Mouse (Mus musculus): ENCODE measurements at regions not wholly inside any gene's neighbourhood (a gene's known extent, or its start where the extent isn't known, plus 50 kb on each side); places are given as distances from the start of the nearest gene placed in this dataset.

- WGBS: 90% methylated on average over 8 of the region's 8 CpGs
- ATAC-seq (ENCODE audit: insufficient number of reproducible peaks, insufficient read depth, low FRiP score, low TSS enrichment): no peak
- Histone ChIP-seq H3K9me3 (no peaks in the 10 kb centered on the region), H3K36me3 (no peaks in the 10 kb centered on the region), H3K27me3 (no peaks in the 10 kb centered on the region), H3K27ac (no peak overlapping the region), H3K4me3 (no peak overlapping the region), H3K4me2 (replicated peaks) (no peak overlapping the region), H3K4me1 (peaks cover 38% of the 10 kb centered on the region), H3K9ac (no peak overlapping the region)
Measured at GRCm38 (mm10) chr12:79892871-79893270, 219.9 kb downstream of the Zfp36l1 start.

- no peak overlapping the region for H3K9ac ChIP-seq
- no peak for ATAC-seq (ENCODE audit: insufficient number of reproducible peaks, insufficient read depth, low FRiP score, low TSS enrichment)
- WGBS: 77% methylated on average over 4 of the region's 4 CpGs
- no peak overlapping the region for H3K4me2 ChIP-seq (replicated peaks)
- no peak overlapping the region for H3K4me3 ChIP-seq
- no peak overlapping the region; the same call in 1 of the 2 replicates for H3K27ac ChIP-seq
- no peaks in the 10 kb centered on the region for H3K9me3 ChIP-seq
- H3K27me3 ChIP-seq: no peaks in the 10 kb centered on the region
- no peaks in the 10 kb centered on the region for H3K36me3 ChIP-seq
- H3K4me1 ChIP-seq: peaks cover 47% of the 10 kb centered on the region
Measured at GRCm38 (mm10) chr12:79891942-79892341, 220.9 kb downstream of the Zfp36l1 start.

- Histone ChIP-seq H3K36me3 (no peaks in the 10 kb centered on the region), H3K4me3 (no peak overlapping the region), H3K4me1 (peaks cover 44% of the 10 kb centered on the region), H3K27me3 (no peaks in the 10 kb centered on the region), H3K9ac (no peak overlapping the region), H3K27ac (peak overlapping the region; percentile 77), H3K9me3 (no peaks in the 10 kb centered on the region), H3K4me2 (replicated peaks) (no peak overlapping the region)
- 14% methylated on average over 4 of the region's 4 CpGs for WGBS
- ATAC-seq (ENCODE audit: insufficient number of reproducible peaks, insufficient read depth, low FRiP score, low TSS enrichment): peak; percentile 67; the same call in 1 of the 2 replicates
Measured at GRCm38 (mm10) chr12:79890887-79891286, 221.9 kb downstream of the Zfp36l1 start.

GRCm38 (mm10) chr12:79890291-79890690, 222.5 kb downstream of the Zfp36l1 start:
- Histone ChIP-seq H3K27me3 (no peaks in the 10 kb centered on the region), H3K9ac (no peak overlapping the region), H3K4me1 (peaks cover 40% of the 10 kb centered on the region), H3K36me3 (no peaks in the 10 kb centered on the region), H3K4me3 (no peak overlapping the region), H3K4me2 (replicated peaks) (no peak overlapping the region), H3K27ac (peak overlapping the region; percentile 77; the same call in 1 of the 2 replicates), H3K9me3 (no peaks in the 10 kb centered on the region)
- ATAC-seq (ENCODE audit: insufficient number of reproducible peaks, insufficient read depth, low FRiP score, low TSS enrichment): no peak
- 86% methylated on average over 7 of the region's 7 CpGs for WGBS

- ATAC-seq (ENCODE audit: insufficient number of reproducible peaks, insufficient read depth, low FRiP score, low TSS enrichment): no peak
- Histone ChIP-seq H3K4me3 (no peak overlapping the region), H3K9me3 (no peaks in the 10 kb centered on the region), H3K4me2 (replicated peaks) (no peak overlapping the region), H3K36me3 (no peaks in the 10 kb centered on the region), H3K27ac (no peak overlapping the region), H3K27me3 (no peaks in the 10 kb centered on the region), H3K4me1 (peaks cover 33% of the 10 kb centered on the region), H3K9ac (no peak overlapping the region)
- WGBS: 87% methylated on average over 4 of the region's 4 CpGs
Measured at GRCm38 (mm10) chr12:79888812-79889211, 224.0 kb downstream of the Zfp36l1 start.

GRCm38 (mm10) chr12:79888086-79888485, 224.7 kb downstream of the Zfp36l1 start:
- ATAC-seq (ENCODE audit: insufficient number of reproducible peaks, insufficient read depth, low FRiP score, low TSS enrichment): no peak
- WGBS: 84% methylated on average over 4 of the region's 4 CpGs
- H3K36me3 ChIP-seq: no peaks in the 10 kb centered on the region
- peaks cover 33% of the 10 kb centered on the region for H3K4me1 ChIP-seq
- no peak overlapping the region for H3K4me3 ChIP-seq
- H3K9ac ChIP-seq: no peak overlapping the region
- H3K4me2 ChIP-seq (replicated peaks): no peak overlapping the region
- no peaks in the 10 kb centered on the region for H3K27me3 ChIP-seq
- H3K9me3 ChIP-seq: no peaks in the 10 kb centered on the region
- H3K27ac ChIP-seq: peak overlapping the region; percentile 58

GRCm38 (mm10) chr12:79887225-79887886, 225.5 kb downstream of the Zfp36l1 start:
- no peak overlapping the region for H3K9ac ChIP-seq
- no peak overlapping the region for H3K4me2 ChIP-seq (replicated peaks)
- 41% methylated on average over 12 of the region's 12 CpGs for WGBS

GRCm38 (mm10) chr12:79886494-79886893, 226.3 kb downstream of the Zfp36l1 start:
- ATAC-seq (ENCODE audit: insufficient number of reproducible peaks, insufficient read depth, low FRiP score, low TSS enrichment): no peak
- H3K9me3 ChIP-seq: no peaks in the 10 kb centered on the region
- WGBS: 63% methylated on average over 3 of the region's 3 CpGs
- no peak overlapping the region for H3K4me2 ChIP-seq (replicated peaks)
- H3K27ac ChIP-seq: peak overlapping the region; percentile 74
- H3K36me3 ChIP-seq: no peaks in the 10 kb centered on the region
- H3K4me1 ChIP-seq: peaks cover 34% of the 10 kb centered on the region
- H3K9ac ChIP-seq: no peak overlapping the region
- no peak overlapping the region for H3K4me3 ChIP-seq
- no peaks in the 10 kb centered on the region for H3K27me3 ChIP-seq

More at GRCm38 (mm10) chr12:79887225-79887886, 225.5 kb downstream of the Zfp36l1 start:
- Histone ChIP-seq H3K27me3 (no peaks in the 10 kb centered on the region), H3K36me3 (no peaks in the 10 kb centered on the region), H3K4me1 (peaks cover 33% of the 10 kb centered on the region), H3K4me3 (no peak overlapping the region), H3K27ac (peak overlapping the region; percentile 74), H3K9me3 (no peaks in the 10 kb centered on the region)
- ATAC-seq (ENCODE audit: insufficient number of reproducible peaks, insufficient read depth, low FRiP score, low TSS enrichment): 0 out of 2 replicates have a peak, but pooled peaks have one; percentile 47

GRCm38 (mm10) chr12:79885286-79885685, 227.5 kb downstream of the Zfp36l1 start:
- ATAC-seq (ENCODE audit: insufficient number of reproducible peaks, insufficient read depth, low FRiP score, low TSS enrichment): no peak
- Histone ChIP-seq H3K27ac (no peak overlapping the region), H3K36me3 (no peaks in the 10 kb centered on the region), H3K4me2 (replicated peaks) (no peak overlapping the region), H3K9ac (no peak overlapping the region), H3K4me1 (peaks cover 36% of the 10 kb centered on the region), H3K27me3 (no peaks in the 10 kb centered on the region), H3K4me3 (no peak overlapping the region), H3K9me3 (no peaks in the 10 kb centered on the region)
- WGBS: 82% methylated on average over 2 of the region's 2 CpGs

- no peaks in the 10 kb centered on the region for H3K36me3 ChIP-seq
- no peak overlapping the region for H3K4me3 ChIP-seq
- H3K27me3 ChIP-seq: no peaks in the 10 kb centered on the region
- no peak overlapping the region for H3K9ac ChIP-seq
- H3K27ac ChIP-seq: no peak overlapping the region
- 94% methylated on average over 4 of the region's 4 CpGs for WGBS
- no peak overlapping the region for H3K4me2 ChIP-seq (replicated peaks)
- no peak for ATAC-seq (ENCODE audit: insufficient number of reproducible peaks, insufficient read depth, low FRiP score, low TSS enrichment)
- H3K4me1 ChIP-seq: peaks cover 51% of the 10 kb centered on the region
- no peaks in the 10 kb centered on the region for H3K9me3 ChIP-seq
Measured at GRCm38 (mm10) chr12:79883651-79884050, 229.2 kb downstream of the Zfp36l1 start.

- ATAC-seq (ENCODE audit: insufficient number of reproducible peaks, insufficient read depth, low FRiP score, low TSS enrichment): no peak
- Histone ChIP-seq H3K9ac (no peak overlapping the region), H3K4me2 (replicated peaks) (no peak overlapping the region), H3K27ac (peak overlapping the region; percentile 90), H3K36me3 (no peaks in the 10 kb centered on the region), H3K27me3 (no peaks in the 10 kb centered on the region), H3K4me3 (no peak overlapping the region), H3K4me1 (peaks cover 36% of the 10 kb centered on the region), H3K9me3 (0 out of 2 replicates have a peak, but pooled peaks cover 2% of the 10 kb centered on the region)
- WGBS: 38% methylated on average over 18 of the region's 18 CpGs
Measured at GRCm38 (mm10) chr12:79880751-79881261, 232.0 kb downstream of the Zfp36l1 start.

GRCm38 (mm10) chr12:79880346-79880745, 232.5 kb downstream of the Zfp36l1 start:
- no peak overlapping the region for H3K4me2 ChIP-seq (replicated peaks)
- no peaks in the 10 kb centered on the region for H3K36me3 ChIP-seq
- peaks cover 36% of the 10 kb centered on the region for H3K4me1 ChIP-seq
- peak overlapping the region; percentile 90 for H3K27ac ChIP-seq
- H3K4me3 ChIP-seq: no peak overlapping the region
- no peak overlapping the region for H3K9ac ChIP-seq
- H3K9me3 ChIP-seq: 0 out of 2 replicates have a peak, but pooled peaks cover 6% of the 10 kb centered on the region
- 47% methylated on average over 4 of the region's 4 CpGs for WGBS
- no peak for ATAC-seq (ENCODE audit: insufficient number of reproducible peaks, insufficient read depth, low FRiP score, low TSS enrichment)
- H3K27me3 ChIP-seq: no peaks in the 10 kb centered on the region

All from embryonic facial prominence, embryonic 12.5 days (tissue).